In genomic region chr7:35130059-35130738, GRCm38 (mm10) we compare ENCODE assay signal across 11 mouse cellular contexts. TPM values are rescaled to one million over a fixed set of nuclear protein-coding genes. Genes with fewer than 3 reads are reported as not detected.
DNase-seq lines count a peak whose midpoint lies in the region; ATAC-seq and TF ChIP-seq lines count a peak whose summit lies in the region.
"Had no signal": no experiment of that assay in that cellular context is flagged by ENCODE, and none has a peak within 500 bp of the region (broad histone marks: within the 10 kb centered on the region; RNA-seq: fewer than 3 reads in every experiment).

No protein-coding gene starts in this region.

- no peak overlapping the region for H3K27ac ChIP-seq in liver, embryonic 16.5 days (ENCODE audit: low read length)
- no peak overlapping the region for H3K27ac ChIP-seq in stomach, embryonic 15.5 days
- H3K27ac ChIP-seq in heart, adult 2 months, result no peak overlapping the region
- H3K27ac ChIP-seq in hindbrain, embryonic 16.5 days (ENCODE audit: low read depth, low read length), result no peak overlapping the region

- no peaks in the 10 kb centered on the region for H3K9me3 ChIP-seq in liver, embryonic 16.5 days (replicated peaks; ENCODE audit: control insufficient read depth, low read length)
- no peaks in the 10 kb centered on the region for H3K9me3 ChIP-seq in stomach, embryonic 15.5 days
- no peaks in the 10 kb centered on the region for H3K9me3 ChIP-seq in hindbrain, embryonic 16.5 days (ENCODE audit: control insufficient read depth, low read length)

- intact Hi-C loops in heart, adult 2 months (cut with DNase I), result no loop called here

- peak; percentile 67 for DNase-seq in adrenal gland, postnatal 14 days
- no peak for DNase-seq in adrenal gland, adult 18-20 months (ENCODE audit: low spot score in 2 of 2)
- no peak for DNase-seq in liver
- DNase-seq in cerebellum, postnatal 25 days, result peak; percentile 71 to 80
- DNase-seq in heart, adult 2 months, result no peak
- DNase-seq: right cerebral cortex, postnatal 4 days had no signal

- H3K4me3 ChIP-seq in liver, embryonic 16.5 days (ENCODE audit: low read depth, low read length), result no peak overlapping the region
- no peak overlapping the region for H3K4me3 ChIP-seq in stomach, embryonic 15.5 days (replicated peaks)
- H3K4me3 ChIP-seq in heart, adult 2 months, result no peak overlapping the region
- H3K4me3 ChIP-seq in hindbrain, embryonic 16.5 days (ENCODE audit: low read length), result no peak overlapping the region

- WGBS in liver, embryonic 16.5 days (ENCODE audit: insufficient replicate concordance), result 65% methylated on average over 13 of the region's 13 CpGs
- WGBS in stomach, embryonic 15.5 days, result 74% methylated on average over 13 of the region's 13 CpGs
- WGBS in heart, adult 2 months, result 78% methylated on average over 13 of the region's 13 CpGs
- WGBS in hindbrain, embryonic 16.5 days, result 78% methylated on average over 13 of the region's 13 CpGs

- H3K4me1 ChIP-seq in liver, embryonic 16.5 days (ENCODE audit: control insufficient read depth, low read depth, low read length), result peaks cover 13% of the 10 kb centered on the region
- peaks cover 11% of the 10 kb centered on the region; the same call in 1 of the 2 replicates for H3K4me1 ChIP-seq in stomach, embryonic 15.5 days
- H3K4me1 ChIP-seq in heart, adult 2 months (ENCODE audit: control insufficient read depth, insufficient read depth, low read length), result no peaks in the 10 kb centered on the region
- H3K4me1 ChIP-seq in hindbrain, embryonic 16.5 days (ENCODE audit: control insufficient read depth, insufficient read depth, low read depth, low read length), result no peaks in the 10 kb centered on the region

- no peak overlapping the region for H3K4me2 ChIP-seq in liver, embryonic 16.5 days (ENCODE audit: low read depth, low read length)
- H3K4me2 ChIP-seq in stomach, embryonic 15.5 days, result no peak overlapping the region
- H3K4me2 ChIP-seq in hindbrain, embryonic 16.5 days (ENCODE audit: low read length), result no peak overlapping the region

- peak; percentile 26; the same call in 1 of the 2 replicates for ATAC-seq in liver, embryonic 16.5 days (ENCODE audit: low read depth)
- ATAC-seq in stomach, embryonic 15.5 days (ENCODE audit: insufficient read depth, low FRiP score, low read depth), result peak; percentile 19; the same call in 1 of the 2 replicates
- no peak for ATAC-seq in hindbrain, embryonic 16.5 days

- no peak overlapping the region for H3K9ac ChIP-seq in liver, embryonic 16.5 days (ENCODE audit: low read depth, low read length)
- H3K9ac ChIP-seq in stomach, embryonic 15.5 days, result no peak overlapping the region
- no peak overlapping the region for H3K9ac ChIP-seq in heart, adult 2 months (ENCODE audit: low read depth, low read length)
- no peak overlapping the region for H3K9ac ChIP-seq in hindbrain, embryonic 16.5 days (ENCODE audit: low read depth, low read length)

- no peak for TF ChIP-seq CTCF in heart, adult 2 months (IDR thresholded peaks at IDR 0.05)

- no peaks in the 10 kb centered on the region for H3K79me2 ChIP-seq in heart, adult 2 months (replicated peaks; ENCODE audit: control insufficient read depth, insufficient read depth, low read length)

- no peak for TF ChIP-seq POLR2A in heart, adult 2 months (IDR thresholded peaks at IDR 0.05; ENCODE audit: insufficient read depth, low read depth, low read length)

- no peaks in the 10 kb centered on the region for H3K27me3 ChIP-seq in liver, embryonic 16.5 days (ENCODE audit: control insufficient read depth, insufficient read depth, low read depth, low read length)
- 0 out of 2 replicates have a peak, but pooled peaks cover 4% of the 10 kb centered on the region for H3K27me3 ChIP-seq in stomach, embryonic 15.5 days (replicated peaks)
- no peaks in the 10 kb centered on the region for H3K27me3 ChIP-seq in heart, adult 2 months (ENCODE audit: control insufficient read depth, insufficient read depth, low read length)
- no peaks in the 10 kb centered on the region; the same call in 1 of the 2 replicates for H3K27me3 ChIP-seq in hindbrain, embryonic 16.5 days (replicated peaks; ENCODE audit: control insufficient read depth, insufficient read depth, low read length)

- no peak for TF ChIP-seq EP300 in heart, adult 2 months (IDR thresholded peaks at IDR 0.05; ENCODE audit: insufficient read depth, low read depth, low read length)

- no peaks in the 10 kb centered on the region for H3K36me3 ChIP-seq in liver, embryonic 16.5 days (ENCODE audit: control insufficient read depth, insufficient read depth)
- no peaks in the 10 kb centered on the region for H3K36me3 ChIP-seq in stomach, embryonic 15.5 days
- H3K36me3 ChIP-seq in heart, adult 2 months (ENCODE audit: control insufficient read depth, insufficient read depth, low read length), result no peaks in the 10 kb centered on the region
- H3K36me3 ChIP-seq in hindbrain, embryonic 16.5 days (ENCODE audit: control insufficient read depth, insufficient read depth, low read length), result no peaks in the 10 kb centered on the region

RNA-seq across cellular contexts. Expression of gene Cebpa, which starts 11.1 kb away (rescaled TPM):
- total RNA-seq in adrenal gland, postnatal 14 days (2021), result 178 and 183 TPM in 2 replicates
- 100 to 1,000 TPM; 102 to 266 TPM for total RNA-seq in adrenal gland, adult 18-20 months (2021)
- 6.8 and 9.1 TPM in 2 replicates for polyA plus RNA-seq in liver, embryonic 16.5 days (2015; fragmentation: Nextera tagmentation; extraction: Ambion mirVana)
- 6.6 and 7.0 TPM in 2 replicates for polyA plus RNA-seq in stomach, embryonic 15.5 days (2015; fragmentation: Nextera tagmentation; extraction: Ambion mirVana)
- total RNA-seq in heart, adult 2 months (2021), result 1 to 10 TPM; 7.3 to 7.8 TPM
- 8.6 and 16.5 TPM in 2 replicates for polyA plus RNA-seq in heart, adult 2 months (2012; rRNA removed)
- polyA plus RNA-seq in hindbrain, embryonic 16.5 days (2015; fragmentation: Nextera tagmentation; extraction: Ambion mirVana), result 0.75 and 0.86 TPM in 2 replicates

RNA-seq across cellular contexts. Expression of gene Slc7a10, which starts 56.0 kb away (rescaled TPM):
- 1.5 and 3.6 TPM in 2 replicates for total RNA-seq in adrenal gland, postnatal 14 days (2021)
- 10 to 100 TPM in 1 of 2 experiments, 1 to 10 TPM in 1; 8.6 to 19.4 TPM for total RNA-seq in adrenal gland, adult 18-20 months (2021)
- 0.50 and 0.64 TPM in 2 replicates for polyA plus RNA-seq in liver, embryonic 16.5 days (2015; fragmentation: Nextera tagmentation; extraction: Ambion mirVana)
- 2.4 and 3.3 TPM in 2 replicates for polyA plus RNA-seq in stomach, embryonic 15.5 days (2015; fragmentation: Nextera tagmentation; extraction: Ambion mirVana)
- under 1 TPM; 0.60 to 0.77 TPM for total RNA-seq in heart, adult 2 months (2021)
- 1.5 and 2.9 TPM in 2 replicates for polyA plus RNA-seq in heart, adult 2 months (2012; rRNA removed)
- 32.7 and 45.2 TPM in 2 replicates for polyA plus RNA-seq in hindbrain, embryonic 16.5 days (2015; fragmentation: Nextera tagmentation; extraction: Ambion mirVana)
- total RNA-seq: common myeloid progenitor, adult 5-6 weeks; ES-E14 had no signal

Comparison
In these comparisons a context has a peak if more than half of its experiments do, and no peak if none do; other contexts are left out.
1. DNase-seq: peak in adrenal gland, postnatal 14 days (single experiment) and cerebellum, postnatal 25 days (2 of 2); none in adrenal gland, adult 18-20 months (0 of 2), liver (single experiment) and heart, adult 2 months (0 of 2).